Mouse (Mus musculus) liver, postnatal 0 days (tissue): ENCODE measurements at regions not wholly inside any gene's neighbourhood (a gene's known extent, or its start where the extent isn't known, plus 50 kb on each side); places are given as distances from the start of the nearest gene placed in this dataset.
A peak's percentile ranks its signal among the peaks of the same experiment; 100 is the strongest.

Source experiments
- ATAC-seq: fragments of 200-750 bp; cut with Nextera tagmentation; 2 replicates; pipeline ENCODE4 v1.8.0; 2017; ENCODE audit warnings: mild to moderate bottlenecking, moderate library complexity
- DNase-seq: peaks from one replicate; pipeline ENCODE4 v3.0.0-alpha.2; 2016
- H3K27ac ChIP-seq: fragments of 300-500 bp; sonication (generic); 2 replicates; pipeline ENCODE4 v1.5.1; 2014; ENCODE audit warnings: antibody characterized with exemption, moderate library complexity, mild to moderate bottlenecking, low read depth
- H3K27me3 ChIP-seq: fragments of 300-500 bp; sonication (generic); 2 replicates; pipeline ENCODE4 v1.6.1; 2014; ENCODE audit warnings: low read length, control low read depth, mixed read lengths; ENCODE audit not compliant: insufficient read depth
- H3K36me3 ChIP-seq: fragments of 300-500 bp; sonication (generic); replicated peaks from 2 replicates; pipeline ENCODE4 v1.6.1; 2014; ENCODE audit warnings: mild to moderate bottlenecking, control low read depth, low read length, moderate library complexity, mixed read lengths; ENCODE audit not compliant: insufficient read depth
- H3K4me1 ChIP-seq: fragments of 300-500 bp; sonication (generic); 2 replicates; pipeline ENCODE4 v1.6.1; 2014; ENCODE audit warnings: antibody characterized with exemption, mild to moderate bottlenecking, control low read depth; ENCODE audit not compliant: insufficient read depth
- H3K4me2 ChIP-seq: fragments of 300-500 bp; sonication (generic); 2 replicates; pipeline ENCODE4 v1.6.1; 2014; ENCODE audit warnings: low read depth, mild to moderate bottlenecking, low read length, moderate library complexity, mixed read lengths
- H3K4me3 ChIP-seq: fragments of 300-500 bp; sonication (generic); 2 replicates; pipeline ENCODE4 v1.5.1; 2014; ENCODE audit warnings: low read depth, low read length
- H3K9ac ChIP-seq: fragments of 300-500 bp; sonication (generic); replicated peaks from 2 replicates; pipeline ENCODE4 v1.6.1; 2014; ENCODE audit warnings: mild to moderate bottlenecking, moderate library complexity
- H3K9me3 ChIP-seq: fragments of 300-500 bp; sonication (generic); 2 replicates; pipeline ENCODE4 v1.6.1; 2016; ENCODE audit warnings: mild to moderate bottlenecking, control low read depth, low read length, mixed read lengths
- CTCF ChIP-seq: sonication (generic); IDR thresholded peaks from 2 replicates; pipeline ENCODE4 v1.5.1; 2016; ENCODE audit warnings: antibody characterized with exemption, low read depth
- EP300 ChIP-seq: IDR thresholded peaks from 2 replicates; pipeline ENCODE4 v1.6.1; 2016; ENCODE audit warnings: antibody characterized with exemption, low read depth, mild to moderate bottlenecking
- WGBS: fragments of 180-500 bp; shearing (Covaris S2); extraction: QIAGEN DNeasy Blood & Tissue Kit; methylation state at CpG from one replicate; pipeline ENCODE4 v1.1.7; 2014; ENCODE audit not compliant: insufficient replicate concordance; 5-methylcytosine and 5-hydroxymethylcytosine counted together

DNA sequence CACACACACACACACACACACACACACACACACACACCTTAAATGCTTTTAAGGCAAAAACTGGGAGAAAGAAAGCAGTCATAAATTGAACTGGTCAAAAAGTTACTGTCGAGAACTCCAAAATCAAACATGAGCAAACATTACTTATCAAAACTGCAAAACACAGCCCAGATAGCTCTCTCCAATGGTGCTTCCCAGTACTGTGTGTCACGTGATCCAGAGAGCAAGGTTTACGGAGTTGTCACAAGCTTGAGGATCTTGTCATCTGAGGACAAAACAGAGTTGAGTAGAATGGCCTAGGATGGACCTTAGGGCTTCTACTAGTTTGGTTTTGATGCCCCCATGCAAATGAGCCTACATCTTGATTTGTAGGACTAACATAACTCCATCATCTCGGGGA, 102.3 kb upstream of the Bcl6 start:
- peaks cover 4% of the 10 kb centered on the region; the same call in 1 of the 2 replicates for H3K4me1 ChIP-seq
- no peak for DNase-seq
- no peaks in the 10 kb centered on the region for H3K9me3 ChIP-seq
- no peaks in the 10 kb centered on the region for H3K36me3 ChIP-seq
- H3K27me3 ChIP-seq: no peaks in the 10 kb centered on the region
- no peak overlapping the region for H3K4me2 ChIP-seq
- no peak for ATAC-seq
- TF ChIP-seq EP300: no peak
- TF ChIP-seq CTCF: no peak
- no peak overlapping the region for H3K4me3 ChIP-seq
- WGBS: 72% methylated on average over 4 of the region's 4 CpGs
- H3K27ac ChIP-seq: peak overlapping the region; percentile 89
- no peak overlapping the region for H3K9ac ChIP-seq

DNA sequence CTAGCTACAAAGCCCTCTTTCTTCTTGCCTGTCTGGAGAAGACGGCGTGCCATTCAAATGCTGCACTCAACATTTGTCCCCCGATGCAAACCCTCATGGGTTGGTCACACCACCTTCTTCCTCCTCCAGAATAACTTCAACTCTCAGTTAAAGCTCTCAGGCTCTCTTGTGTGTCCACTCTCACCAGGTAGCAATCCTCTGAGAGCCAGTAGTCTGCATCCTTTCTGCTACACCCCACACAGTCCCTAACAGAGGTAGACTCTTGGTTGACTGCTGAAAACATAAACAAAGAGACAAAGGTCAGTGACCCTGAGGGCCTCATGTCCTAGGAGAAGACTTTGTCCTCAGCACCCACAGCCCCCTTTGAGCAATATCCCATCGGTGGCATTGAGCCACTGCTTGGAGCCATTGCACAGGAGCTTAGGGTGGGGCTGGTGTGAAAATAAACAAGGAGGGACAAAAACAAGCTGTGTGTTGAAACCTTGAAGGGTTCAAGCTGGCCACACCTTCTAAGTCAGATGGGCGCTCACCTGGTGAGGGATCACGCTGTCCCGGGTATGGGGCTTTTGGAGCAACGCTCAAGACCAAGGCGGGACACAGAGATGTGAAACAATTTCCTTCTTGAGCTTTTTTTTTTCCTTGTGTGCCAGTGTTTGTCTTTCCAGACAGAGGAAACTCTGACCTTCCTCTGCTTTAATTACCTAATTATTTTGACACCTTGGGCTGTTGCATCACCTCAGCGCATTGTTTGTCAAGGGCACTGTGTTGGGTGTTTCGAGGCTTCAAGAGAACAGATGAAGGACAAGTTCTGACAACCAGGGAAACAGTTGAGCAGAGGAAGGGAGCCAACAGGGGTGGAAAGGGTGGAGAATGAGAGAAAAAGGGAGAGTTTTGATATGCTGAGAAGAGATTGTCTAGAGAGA, 101.4 kb upstream of the Bcl6 start:
- Histone ChIP-seq H3K27me3 (no peaks in the 10 kb centered on the region), H3K9me3 (no peaks in the 10 kb centered on the region), H3K36me3 (no peaks in the 10 kb centered on the region), H3K4me2 (peak overlapping the region; percentile 48), H3K27ac (peak overlapping the region; percentile 96), H3K4me3 (no peak overlapping the region), H3K9ac (peak overlapping the region; percentile 43), H3K4me1 (peaks cover 4% of the 10 kb centered on the region; the same call in 1 of the 2 replicates)
- DNase-seq (peak; percentile 82), ATAC-seq (peak; percentile 94)
- 62% methylated on average over 11 of the region's 11 CpGs for WGBS
- peak; percentile 87 for TF ChIP-seq EP300
- no peak for TF ChIP-seq CTCF

DNA sequence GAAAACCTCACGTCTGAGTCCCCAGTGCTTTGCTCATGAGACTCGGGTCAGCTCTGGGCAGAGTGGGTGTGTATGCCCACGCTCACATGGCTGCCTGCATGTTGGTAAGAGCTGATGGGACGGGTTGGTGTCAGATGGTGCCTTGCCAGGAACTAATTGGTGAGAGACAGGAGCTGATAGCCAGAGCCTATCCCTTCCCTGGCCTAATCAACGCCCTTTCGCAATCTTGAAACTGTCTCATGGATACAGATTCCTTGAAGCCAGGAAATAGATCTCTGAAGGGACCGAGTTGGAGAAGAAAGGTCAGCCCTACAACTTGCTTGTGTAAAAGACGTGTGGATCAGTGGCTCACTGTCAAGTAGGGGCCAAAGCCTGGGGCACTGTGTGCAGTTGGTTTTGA, 95.3 kb upstream of the Bcl6 start:
- DNase-seq (no peak), ATAC-seq (no peak)
- Histone ChIP-seq H3K4me1 (no peaks in the 10 kb centered on the region), H3K27ac (no peak overlapping the region), H3K4me3 (no peak overlapping the region), H3K36me3 (no peaks in the 10 kb centered on the region), H3K9me3 (no peaks in the 10 kb centered on the region), H3K9ac (no peak overlapping the region), H3K27me3 (no peaks in the 10 kb centered on the region), H3K4me2 (no peak overlapping the region)
- 69% methylated on average over 8 of the region's 8 CpGs for WGBS
- TF ChIP-seq EP300 (no peak), CTCF (no peak)

DNA sequence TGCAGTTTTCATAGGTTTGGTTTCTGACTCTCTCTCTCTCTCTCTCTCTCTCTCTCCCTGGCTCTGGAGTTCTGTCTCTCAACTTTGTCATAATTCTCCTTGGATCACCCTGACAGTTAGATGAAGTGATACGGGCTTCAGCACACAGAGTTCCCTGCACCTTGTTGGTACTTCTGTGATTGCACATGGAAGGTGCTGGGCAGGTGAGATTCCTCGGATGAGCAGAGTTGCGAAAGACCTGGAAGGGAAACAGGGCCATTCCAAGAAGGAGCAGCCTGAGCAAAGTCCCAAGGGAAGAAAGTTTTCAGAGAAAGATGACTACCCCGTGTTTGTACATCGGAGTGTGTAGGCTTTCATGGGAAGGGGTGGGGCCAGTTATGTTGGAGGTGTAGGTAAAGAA, 91.8 kb upstream of the Bcl6 start:
- Histone ChIP-seq H3K27ac (no peak overlapping the region), H3K4me3 (no peak overlapping the region), H3K4me1 (peaks cover 8% of the 10 kb centered on the region; the same call in 1 of the 2 replicates), H3K9me3 (no peaks in the 10 kb centered on the region), H3K36me3 (no peaks in the 10 kb centered on the region), H3K9ac (no peak overlapping the region), H3K4me2 (no peak overlapping the region), H3K27me3 (no peaks in the 10 kb centered on the region)
- ATAC-seq (no peak), DNase-seq (no peak)
- TF ChIP-seq EP300 (no peak), CTCF (no peak)
- WGBS: 77% methylated on average over 5 of the region's 5 CpGs

DNA sequence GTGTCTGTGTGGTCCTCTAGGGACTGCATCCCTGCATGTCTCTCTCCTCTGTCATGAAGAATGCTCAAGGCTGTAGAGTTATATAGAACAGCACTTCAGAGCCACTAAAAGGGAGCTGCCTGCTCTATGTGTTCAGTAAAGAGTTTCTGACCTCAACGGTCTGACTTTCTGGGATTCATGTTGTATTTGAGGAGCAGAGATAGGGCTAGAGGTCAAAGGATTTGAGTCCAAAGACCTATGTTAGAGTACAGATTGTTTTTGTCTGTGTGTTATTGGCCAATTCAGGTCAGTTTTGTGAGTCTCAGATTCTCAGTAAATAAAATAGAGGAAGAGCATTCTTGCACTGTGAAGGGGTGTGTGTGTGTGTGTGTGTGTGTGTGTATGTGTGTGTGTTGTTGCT, 90.0 kb upstream of the Bcl6 start:
- Histone ChIP-seq H3K4me1 (peaks cover 8% of the 10 kb centered on the region; the same call in 1 of the 2 replicates), H3K36me3 (no peaks in the 10 kb centered on the region), H3K27me3 (no peaks in the 10 kb centered on the region), H3K27ac (peak overlapping the region; percentile 59), H3K9me3 (no peaks in the 10 kb centered on the region), H3K4me3 (no peak overlapping the region), H3K4me2 (no peak overlapping the region), H3K9ac (no peak overlapping the region)
- TF ChIP-seq EP300 (peak; percentile 45; the same call in 1 of the 2 replicates), CTCF (no peak)
- ATAC-seq (peak; percentile 64), DNase-seq (no peak)
- WGBS: 46% methylated on average over 1 of the region's 1 CpGs

DNA sequence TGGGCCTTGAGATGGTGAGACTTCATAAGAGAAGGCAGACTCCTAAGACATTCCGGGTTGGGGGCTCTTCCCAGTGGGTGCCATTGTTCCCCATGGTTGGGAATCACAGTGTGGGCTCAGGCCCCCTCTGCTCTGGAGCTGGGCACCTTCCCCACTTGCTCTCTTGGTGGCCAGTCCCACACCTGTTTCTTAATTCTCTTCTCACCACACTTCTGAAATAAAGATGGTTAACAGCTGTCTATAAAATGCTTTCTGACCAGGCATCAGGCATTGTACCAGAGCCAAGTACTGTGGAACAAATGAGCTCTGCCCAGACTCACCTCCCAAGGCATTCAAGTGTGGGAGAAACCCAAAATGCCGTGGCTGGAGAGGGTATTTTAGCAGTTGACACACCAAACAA, 88.8 kb upstream of the Bcl6 start:
- Histone ChIP-seq H3K27me3 (no peaks in the 10 kb centered on the region), H3K9ac (no peak overlapping the region), H3K36me3 (no peaks in the 10 kb centered on the region), H3K4me3 (no peak overlapping the region), H3K27ac (peak overlapping the region; percentile 59; the same call in 1 of the 2 replicates), H3K4me2 (no peak overlapping the region), H3K9me3 (no peaks in the 10 kb centered on the region), H3K4me1 (peaks cover 8% of the 10 kb centered on the region; the same call in 1 of the 2 replicates)
- no peak for ATAC-seq
- DNase-seq: no peak
- TF ChIP-seq EP300 (no peak), CTCF (no peak)
- WGBS: 67% methylated on average over 2 of the region's 2 CpGs
